In genomic region chr6:42352486-42352846, GRCm38 (mm10) we compare ENCODE assay signal across 13 mouse cellular contexts. TPM values are rescaled to one million over a fixed set of nuclear protein-coding genes. Genes with fewer than 3 reads are reported as not detected.
DNase-seq lines count a peak whose midpoint lies in the region; ATAC-seq and TF ChIP-seq lines count a peak whose summit lies in the region.
"Had no signal": no experiment of that assay in that cellular context is flagged by ENCODE, and none has a peak within 500 bp of the region (broad histone marks: within the 10 kb centered on the region; RNA-seq: fewer than 3 reads in every experiment).

No protein-coding gene starts in this region.

- H3K9me3 ChIP-seq in kidney, embryonic 16.5 days (ENCODE audit: low read length), result no peaks in the 10 kb centered on the region
- H3K9me3 ChIP-seq in kidney, embryonic 14.5 days (ENCODE audit: control insufficient read depth, low read length), result no peaks in the 10 kb centered on the region
- H3K9me3 ChIP-seq in liver, embryonic 16.5 days (replicated peaks; ENCODE audit: control insufficient read depth, low read length), result no peaks in the 10 kb centered on the region

- H3K4me3 ChIP-seq in kidney, embryonic 16.5 days (ENCODE audit: low read length), result no peak overlapping the region
- H3K4me3 ChIP-seq in kidney, embryonic 14.5 days (ENCODE audit: low read length), result no peak overlapping the region
- no peak overlapping the region for H3K4me3 ChIP-seq in bone marrow macrophage, adult 2 months (ENCODE audit: insufficient read depth, low read length)
- peak overlapping the region; percentile 90 for H3K4me3 ChIP-seq in embryonic fibroblast, embryonic 13.5 days (ENCODE audit: insufficient read depth, low read length)
- H3K4me3 ChIP-seq in liver, embryonic 16.5 days (ENCODE audit: low read depth, low read length), result peak overlapping the region; percentile 72

- H3K9ac ChIP-seq in kidney, embryonic 16.5 days (replicated peaks; ENCODE audit: low read length), result no peak overlapping the region
- H3K9ac ChIP-seq in kidney, embryonic 14.5 days (ENCODE audit: low read depth, low read length), result no peak overlapping the region
- H3K9ac ChIP-seq in liver, embryonic 16.5 days (ENCODE audit: low read depth, low read length), result no peak overlapping the region

- H3K27ac ChIP-seq in kidney, embryonic 16.5 days (ENCODE audit: low read length), result no peak overlapping the region
- H3K27ac ChIP-seq in kidney, embryonic 14.5 days (ENCODE audit: low read depth, low read length), result no peak overlapping the region
- peak overlapping the region; percentile 62 for H3K27ac ChIP-seq in bone marrow macrophage, adult 2 months (ENCODE audit: insufficient read depth, low read depth, low read length)
- peak overlapping the region; percentile 90; the same call in 1 of the 2 replicates for H3K27ac ChIP-seq in embryonic fibroblast, embryonic 13.5 days (ENCODE audit: insufficient read depth, low read length)
- peak overlapping the region; percentile 60 for H3K27ac ChIP-seq in liver, embryonic 16.5 days (ENCODE audit: low read length)

- TF ChIP-seq POLR2A in bone marrow macrophage, adult 2 months (IDR thresholded peaks at IDR 0.05; ENCODE audit: borderline replicate concordance, low read depth, low read length), result no peak
- no peak; the same call in 1 of the 2 replicates for TF ChIP-seq POLR2A in embryonic fibroblast, embryonic 13.5 days (IDR thresholded peaks at IDR 0.05; ENCODE audit: low read depth, low read length)

- H3K4me2 ChIP-seq in kidney, embryonic 16.5 days (replicated peaks; ENCODE audit: low read depth, low read length), result peak overlapping the region; percentile 95
- no peak overlapping the region for H3K4me2 ChIP-seq in kidney, embryonic 14.5 days (replicated peaks; ENCODE audit: low read depth, low read length)
- peak overlapping the region; percentile 66 for H3K4me2 ChIP-seq in liver, embryonic 16.5 days (ENCODE audit: low read depth, low read length)
- H3K4me2 ChIP-seq: midbrain, embryonic 11.5 days had no signal

- no peaks in the 10 kb centered on the region for H3K27me3 ChIP-seq in kidney, embryonic 16.5 days (ENCODE audit: insufficient read depth, low read length)
- no peaks in the 10 kb centered on the region for H3K27me3 ChIP-seq in kidney, embryonic 14.5 days (ENCODE audit: control insufficient read depth, insufficient read depth, low read length)
- H3K27me3 ChIP-seq in liver, embryonic 16.5 days (ENCODE audit: control insufficient read depth, insufficient read depth, low read depth, low read length), result no peaks in the 10 kb centered on the region; the same call in 1 of the 2 replicates

- H3K36me3 ChIP-seq in kidney, embryonic 16.5 days (ENCODE audit: insufficient read depth, low read length), result peaks cover 34% of the 10 kb centered on the region
- peaks cover 55% of the 10 kb centered on the region for H3K36me3 ChIP-seq in kidney, embryonic 14.5 days (ENCODE audit: control insufficient read depth, insufficient read depth, low read length)
- H3K36me3 ChIP-seq in liver, embryonic 16.5 days (ENCODE audit: control insufficient read depth, insufficient read depth), result peaks cover 10% of the 10 kb centered on the region

- H3K4me1 ChIP-seq in kidney, embryonic 16.5 days (ENCODE audit: insufficient read depth, low read length), result peaks cover 45% of the 10 kb centered on the region
- H3K4me1 ChIP-seq in kidney, embryonic 14.5 days (ENCODE audit: control insufficient read depth, insufficient read depth, low read length), result peaks cover 29% of the 10 kb centered on the region
- peaks cover 40% of the 10 kb centered on the region for H3K4me1 ChIP-seq in bone marrow macrophage, adult 2 months (ENCODE audit: control insufficient read depth, insufficient read depth, low read length)
- peaks cover 22% of the 10 kb centered on the region for H3K4me1 ChIP-seq in embryonic fibroblast, embryonic 13.5 days (ENCODE audit: control insufficient read depth, insufficient read depth, low read length)
- peaks cover 26% of the 10 kb centered on the region for H3K4me1 ChIP-seq in liver, embryonic 16.5 days (ENCODE audit: control insufficient read depth, low read depth, low read length)

- WGBS in kidney, embryonic 16.5 days, result 97% methylated on average over 1 of the region's 1 CpGs
- WGBS in kidney, embryonic 14.5 days, result 88% methylated on average over 1 of the region's 1 CpGs
- WGBS in liver, embryonic 16.5 days (ENCODE audit: insufficient replicate concordance), result 23% methylated on average over 1 of the region's 1 CpGs

- no peak for ATAC-seq in kidney, embryonic 16.5 days (ENCODE audit: low FRiP score, low TSS enrichment)
- ATAC-seq in kidney, embryonic 14.5 days (ENCODE audit: low FRiP score, low TSS enrichment), result no peak
- no peak for ATAC-seq in liver, embryonic 16.5 days (ENCODE audit: low read depth)
- ATAC-seq: inflammation-experienced regulatory T-cells, adult 6 months had no signal

- TF ChIP-seq CTCF in bone marrow macrophage, adult 2 months (IDR thresholded peaks at IDR 0.05; ENCODE audit: low read depth, low read length), result no peak
- no peak for TF ChIP-seq CTCF in embryonic fibroblast, embryonic 13.5 days (IDR thresholded peaks at IDR 0.05; ENCODE audit: borderline replicate concordance, insufficient read depth, low read length)

- DNase-seq in Muller cell, postnatal 12 days (ENCODE audit: inconsistent ontology term), result no peak
- no peak for DNase-seq in adrenal gland, postnatal 14 days
- DNase-seq: cerebellum, adult 11-12 months; thymus, postnatal 4 days had no signal

RNA-seq across cellular contexts. Expression of gene Zyx, which starts 3.0 kb away (rescaled TPM):
- 115 and 130 TPM in 2 replicates for polyA plus RNA-seq in kidney, embryonic 16.5 days (2015; fragmentation: Nextera tagmentation; extraction: Ambion mirVana)
- polyA plus RNA-seq in kidney, embryonic 14.5 days (2014; fragmentation: Nextera tagmentation; extraction: Ambion mirVana), result 87.0 and 118 TPM in 2 replicates
- 88.7 and 98.6 TPM in 2 replicates for polyA plus RNA-seq in bone marrow macrophage, adult 2 months (2012; ENCODE audit: insufficient read depth, insufficient read length, missing spikeins)
- 250 and 305 TPM in 2 replicates for polyA plus RNA-seq in embryonic fibroblast, embryonic 13.5 days (2011; ENCODE audit: insufficient read length, low read depth, missing spikeins)
- 35.2 and 43.2 TPM in 2 replicates for polyA plus RNA-seq in liver, embryonic 16.5 days (2015; fragmentation: Nextera tagmentation; extraction: Ambion mirVana)
- 115 and 117 TPM in 2 replicates for total RNA-seq in adrenal gland, postnatal 14 days (2021)

RNA-seq across cellular contexts. Expression of gene Epha1, which starts 20.6 kb away (rescaled TPM):
- polyA plus RNA-seq in kidney, embryonic 16.5 days (2015; fragmentation: Nextera tagmentation; extraction: Ambion mirVana), result 8.2 and 8.6 TPM in 2 replicates
- polyA plus RNA-seq in kidney, embryonic 14.5 days (2014; fragmentation: Nextera tagmentation; extraction: Ambion mirVana), result 3.1 and 3.3 TPM in 2 replicates
- polyA plus RNA-seq in bone marrow macrophage, adult 2 months (2012; ENCODE audit: insufficient read depth, insufficient read length, missing spikeins), result not detected in 2 replicates
- 2.1 and 5.2 TPM in 2 replicates for polyA plus RNA-seq in embryonic fibroblast, embryonic 13.5 days (2011; ENCODE audit: insufficient read length, low read depth, missing spikeins)
- 7.3 and 8.4 TPM in 2 replicates for polyA plus RNA-seq in liver, embryonic 16.5 days (2015; fragmentation: Nextera tagmentation; extraction: Ambion mirVana)
- 1.2 and 3.6 TPM in 2 replicates for total RNA-seq in adrenal gland, postnatal 14 days (2021)

RNA-seq across cellular contexts. Expression of gene Fam131b, which starts 28.0 kb away (rescaled TPM):
- 0.11 and 0.13 TPM in 2 replicates for polyA plus RNA-seq in kidney, embryonic 16.5 days (2015; fragmentation: Nextera tagmentation; extraction: Ambion mirVana)
- polyA plus RNA-seq in kidney, embryonic 14.5 days (2014; fragmentation: Nextera tagmentation; extraction: Ambion mirVana), result 0.05 and 0.11 TPM in 2 replicates
- not detected in 2 replicates for polyA plus RNA-seq in bone marrow macrophage, adult 2 months (2012; ENCODE audit: insufficient read depth, insufficient read length, missing spikeins)
- polyA plus RNA-seq in embryonic fibroblast, embryonic 13.5 days (2011; ENCODE audit: insufficient read length, low read depth, missing spikeins), result 5.7 and 6.7 TPM in 2 replicates
- polyA plus RNA-seq in liver, embryonic 16.5 days (2015; fragmentation: Nextera tagmentation; extraction: Ambion mirVana), result not detected in 2 replicates
- total RNA-seq in adrenal gland, postnatal 14 days (2021), result 0.30 and 0.90 TPM in 2 replicates
- total RNA-seq: neutrophil, adult 5-6 weeks had no signal
- polyA plus RNA-seq: inflammation-experienced regulatory T-cells, adult 6 months had no signal

RNA-seq across cellular contexts. Expression of gene Tas2r143, which starts 47.6 kb away (rescaled TPM):
- polyA plus RNA-seq in kidney, embryonic 16.5 days (2015; fragmentation: Nextera tagmentation; extraction: Ambion mirVana), result not detected in 2 replicates
- polyA plus RNA-seq in kidney, embryonic 14.5 days (2014; fragmentation: Nextera tagmentation; extraction: Ambion mirVana), result not detected in 2 replicates
- not detected in 2 replicates for polyA plus RNA-seq in bone marrow macrophage, adult 2 months (2012; ENCODE audit: insufficient read depth, insufficient read length, missing spikeins)
- polyA plus RNA-seq in embryonic fibroblast, embryonic 13.5 days (2011; ENCODE audit: insufficient read length, low read depth, missing spikeins), result not detected in 2 replicates
- not detected in 2 replicates for polyA plus RNA-seq in liver, embryonic 16.5 days (2015; fragmentation: Nextera tagmentation; extraction: Ambion mirVana)
- 2.0 and 3.5 TPM in 2 replicates for total RNA-seq in adrenal gland, postnatal 14 days (2021)
- total RNA-seq: layer of hippocampus, postnatal 25 days had no signal
- polyA plus RNA-seq: inflammation-experienced regulatory T-cells, adult 6 months; midbrain, embryonic 11.5 days had no signal

RNA-seq across cellular contexts. Expression of gene Tas2r135, which starts 52.8 kb away (rescaled TPM):
- polyA plus RNA-seq in kidney, embryonic 16.5 days (2015; fragmentation: Nextera tagmentation; extraction: Ambion mirVana), result not detected in 2 replicates
- not detected in 2 replicates for polyA plus RNA-seq in kidney, embryonic 14.5 days (2014; fragmentation: Nextera tagmentation; extraction: Ambion mirVana)
- not detected in 2 replicates for polyA plus RNA-seq in bone marrow macrophage, adult 2 months (2012; ENCODE audit: insufficient read depth, insufficient read length, missing spikeins)
- not detected in 2 replicates for polyA plus RNA-seq in embryonic fibroblast, embryonic 13.5 days (2011; ENCODE audit: insufficient read length, low read depth, missing spikeins)
- polyA plus RNA-seq in liver, embryonic 16.5 days (2015; fragmentation: Nextera tagmentation; extraction: Ambion mirVana), result not detected in 2 replicates
- 1.4 and 2.2 TPM in 2 replicates for total RNA-seq in adrenal gland, postnatal 14 days (2021)
- total RNA-seq: layer of hippocampus, postnatal 25 days had no signal
- polyA plus RNA-seq: inflammation-experienced regulatory T-cells, adult 6 months; midbrain, embryonic 11.5 days had no signal

Comparison
In these comparisons a context has a peak if more than half of its experiments do, and no peak if none do; other contexts are left out.
1. H3K27ac ChIP-seq: peak in bone marrow macrophage, adult 2 months (single experiment), embryonic fibroblast, embryonic 13.5 days (single experiment) and liver, embryonic 16.5 days (single experiment); none in kidney, embryonic 16.5 days (single experiment) and kidney, embryonic 14.5 days (single experiment).
2. H3K4me3 ChIP-seq: peak in embryonic fibroblast, embryonic 13.5 days (single experiment) and liver, embryonic 16.5 days (single experiment); none in kidney, embryonic 16.5 days (single experiment), kidney, embryonic 14.5 days (single experiment) and bone marrow macrophage, adult 2 months (single experiment).